Mouse (Mus musculus) left cerebral cortex, postnatal 10 days (tissue): ENCODE measurements around the gene Tasp1. TPM values are rescaled to one million over a fixed set of nuclear protein-coding genes. Genes with fewer than 3 reads are reported as not detected.
"Not testable (repeated sequence)": the region's sequence is repeated elsewhere in the genome, so short reads cannot be mapped to it uniquely, and the experiment has no call there.

Experiments
- DNase-seq, 2 experiments: peaks; one replicate each; pipeline ENCODE4 v3.0.0; 2021 to 2022; ENCODE audit warnings: low spot score in 2 of 2, mixed read lengths in 1 of 2; ENCODE audit errors: extremely low spot score in 1 of 2
- intact Hi-C: fragments of 180-260 bp; cut with DNase I; formaldehyde crosslinking; loops from one replicate; pipeline ENCODE4 v1.15.1; 2025
- total RNA-seq, 2 experiments: library from RNA; stranded (reverse); gene quantifications; 2 replicates each; pipeline ENCODE4 v1.2.3; 2021

The Tasp1 gene
- total RNA-seq, 2 experiments from 2014 or later: 34.7 to 36.5 TPM

DNA sequence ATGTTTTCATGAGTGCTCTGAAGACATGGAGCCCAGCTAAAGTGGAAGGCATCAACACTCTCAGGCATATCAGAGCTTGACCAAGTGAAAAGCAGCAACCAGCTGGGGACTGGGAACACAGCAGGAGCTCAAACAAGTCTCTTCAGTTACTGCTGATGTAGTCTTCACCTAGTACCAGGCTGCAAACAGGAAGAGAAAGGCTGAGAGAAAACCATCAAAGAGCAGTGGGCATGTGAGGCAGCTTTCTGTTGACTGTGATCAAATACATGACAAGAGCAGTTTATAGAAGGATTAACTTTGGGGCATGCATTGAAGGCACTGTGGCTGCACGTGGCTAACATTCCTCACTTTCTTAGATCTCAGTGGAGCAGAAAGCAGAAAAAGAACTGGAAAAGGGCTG is 141.7 kb downstream of the Tasp1 start:
- intact Hi-C loops: no loop called here
- no peak for DNase-seq

DNA sequence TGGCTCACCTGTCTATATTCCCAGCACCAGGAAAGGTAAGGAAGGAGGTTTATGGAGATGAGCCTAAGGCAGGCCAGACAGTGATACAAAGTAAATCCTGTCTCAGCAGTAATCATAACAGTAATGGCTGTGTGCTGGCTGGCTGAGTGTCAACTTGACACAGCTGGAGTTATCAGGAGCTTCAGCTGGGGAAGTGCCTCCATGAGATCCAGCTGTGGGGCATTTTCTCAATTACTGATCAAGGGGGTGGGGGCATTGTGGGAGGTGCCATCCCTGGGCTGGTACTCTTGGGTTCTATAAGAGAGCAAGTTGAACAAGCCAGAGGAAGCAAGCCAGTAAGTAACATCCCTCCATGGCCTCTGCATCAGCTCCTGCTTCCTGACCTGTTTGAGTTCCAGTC is 145.2 kb downstream of the Tasp1 start:
- DNase-seq, intact Hi-C loops: not testable (repeated sequence)

GRCm38 (mm10) chr2:139919757-139920156 is 146.8 kb downstream of the Tasp1 start:
- no peak for DNase-seq
- intact Hi-C loops: no loop called here

DNA sequence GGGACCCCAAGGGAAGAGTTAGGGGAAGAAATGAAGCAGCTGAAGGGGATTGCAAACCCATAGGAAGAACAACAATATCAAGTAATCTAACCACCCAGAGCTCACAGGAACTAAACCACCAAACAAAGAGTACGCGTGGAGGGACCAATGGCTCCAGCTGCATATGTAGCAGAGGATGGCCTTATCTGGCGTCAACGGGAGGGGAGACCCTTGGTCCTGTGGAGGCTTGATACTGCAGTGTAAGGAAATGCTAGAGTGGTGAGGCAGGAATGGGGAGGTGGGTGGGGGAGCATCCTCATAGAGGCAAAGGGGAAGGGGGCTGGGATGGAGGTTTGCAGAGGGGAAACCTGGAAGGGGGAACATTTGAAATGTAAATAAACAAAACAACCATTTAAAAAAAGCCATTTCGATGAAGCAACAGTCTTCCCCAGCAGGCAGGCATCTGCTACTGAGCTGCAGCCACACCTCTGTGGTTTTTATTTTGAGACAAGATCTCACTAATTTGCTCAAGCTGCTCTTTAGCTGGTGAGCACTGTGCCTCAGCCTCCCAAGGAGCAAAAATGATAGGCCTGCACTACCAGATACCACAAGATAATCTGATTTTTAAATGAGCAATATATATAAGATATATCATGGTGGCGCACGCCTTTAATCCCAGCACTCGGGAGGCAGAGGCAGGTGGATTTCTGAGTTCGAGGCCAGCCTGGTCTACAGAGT is 160.0 kb downstream of the Tasp1 start:
- intact Hi-C loops: no loop called here
- no peak for DNase-seq

DNA sequence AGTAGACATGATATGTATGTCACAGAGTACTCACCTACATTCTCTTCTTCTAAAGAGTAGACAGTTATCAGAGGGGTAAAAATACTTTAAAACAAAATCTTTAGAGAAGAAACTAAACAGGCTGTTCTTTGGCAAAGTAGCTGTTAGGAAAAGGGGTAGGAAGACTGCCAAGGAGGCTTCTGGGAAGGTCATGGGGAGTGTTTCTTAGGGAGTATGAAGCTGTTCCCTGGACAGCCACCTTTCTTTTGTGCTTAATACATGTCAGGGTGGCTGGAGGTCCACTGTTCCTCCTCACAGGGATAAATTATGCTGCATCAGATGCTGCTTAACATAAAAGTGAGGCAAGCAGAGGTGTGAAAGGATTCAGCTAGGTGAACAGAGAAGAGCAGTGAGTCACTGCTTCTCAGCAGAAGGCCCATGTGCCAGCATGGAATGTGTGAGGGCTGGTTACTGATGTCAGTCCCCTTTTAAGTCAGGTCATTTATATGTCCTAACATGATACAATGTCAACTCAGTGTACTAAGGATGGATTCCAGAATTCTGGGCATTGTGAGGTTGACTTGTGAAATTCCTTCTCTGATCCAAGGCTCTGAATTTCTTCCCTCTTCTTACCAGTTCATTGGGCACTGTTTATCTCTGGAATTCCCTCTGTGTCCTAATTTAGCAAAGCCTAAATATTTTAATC is 175.1 kb downstream of the Tasp1 start:
- intact Hi-C loops: no loop called here
- no peak for DNase-seq

GRCm38 (mm10) chr2:139884264-139884637 is 182.4 kb downstream of the Tasp1 start:
- intact Hi-C loops: no loop called here
- DNase-seq: no peak

- intact Hi-C loops: no loop called here
Observed at GRCm38 (mm10) chr2:139883581-139884263, 182.9 kb downstream of the Tasp1 start.

GRCm38 (mm10) chr2:139878052-139878621 is 188.5 kb downstream of the Tasp1 start:
- peak in 1 of 2 experiments; percentile 22 for DNase-seq
- intact Hi-C loops: no loop called here

More at GRCm38 (mm10) chr2:139883581-139884263, 182.9 kb downstream of the Tasp1 start:
- no peak for DNase-seq

- no peak for DNase-seq
- intact Hi-C loops: no loop called here
Observed at GRCm38 (mm10) chr2:139875876-139876275, 190.7 kb downstream of the Tasp1 start.

- intact Hi-C loops: no loop called here
- no peak for DNase-seq
Observed at GRCm38 (mm10) chr2:139874173-139874572, 192.4 kb downstream of the Tasp1 start.

DNA sequence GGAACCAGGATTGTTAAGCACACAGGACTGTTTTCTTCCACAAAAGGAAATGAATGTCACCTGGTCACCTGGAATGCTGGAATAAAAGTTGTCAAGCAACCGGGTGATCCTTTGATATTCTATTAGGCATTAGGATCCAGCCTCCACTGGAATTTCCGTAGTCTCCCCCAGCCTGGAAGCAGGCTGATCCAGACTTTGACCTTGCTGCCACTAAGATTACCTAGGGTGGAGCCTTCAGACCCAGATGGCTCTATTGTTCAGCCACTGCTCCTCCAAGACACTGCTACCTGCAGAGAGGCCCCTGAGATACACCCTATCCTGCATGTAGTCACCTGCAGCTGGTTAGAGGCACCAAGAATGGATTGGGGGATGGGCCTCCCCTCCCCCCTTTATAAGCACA is 192.8 kb downstream of the Tasp1 start:
- intact Hi-C loops: no loop called here
- no peak for DNase-seq

DNA sequence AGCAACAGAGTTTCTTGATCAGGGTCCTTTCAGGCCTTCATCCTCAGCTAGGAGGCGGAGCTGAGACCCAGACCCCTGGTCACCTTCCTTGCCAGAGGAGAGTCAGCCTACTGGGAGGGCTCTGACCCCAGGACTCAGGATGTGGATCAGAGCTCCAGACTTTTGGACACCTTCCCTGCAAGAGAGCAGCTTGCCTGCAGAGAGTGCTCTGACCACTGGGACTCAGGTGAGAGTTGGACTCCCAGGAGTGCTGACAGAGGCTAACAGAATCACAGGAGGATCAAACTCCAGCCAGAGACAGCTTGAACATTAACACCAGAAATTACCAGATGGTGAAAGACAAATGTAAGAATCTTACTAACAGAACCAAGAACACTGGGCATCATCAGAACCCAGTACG is 197.5 kb downstream of the Tasp1 start:
- DNase-seq, intact Hi-C loops: not testable (repeated sequence)

GRCm38 (mm10) chr2:139863396-139863795 is 203.2 kb downstream of the Tasp1 start:
- DNase-seq, intact Hi-C loops: not testable (repeated sequence)

DNA sequence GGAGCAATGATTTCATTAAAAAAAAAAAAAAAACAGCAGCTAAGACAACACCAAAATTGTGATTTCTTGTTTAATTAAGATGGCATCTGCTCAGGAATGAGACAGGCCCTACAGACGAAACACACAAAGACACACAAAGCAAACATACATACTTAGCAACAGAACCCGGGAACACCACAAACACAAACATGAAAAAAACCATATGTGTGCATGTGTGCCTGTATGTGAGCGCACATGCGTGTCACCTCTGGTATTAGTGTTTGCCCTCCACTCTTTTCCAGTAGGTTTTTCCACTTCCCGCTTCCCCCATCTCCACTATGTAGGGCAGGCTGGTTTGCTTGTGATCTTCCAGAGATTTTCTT is 206.5 kb downstream of the Tasp1 start:
- no peak for DNase-seq
- intact Hi-C loops: no loop called here

- intact Hi-C loops: no loop called here
- no peak for DNase-seq
Observed at GRCm38 (mm10) chr2:139859424-139860132, 207.0 kb downstream of the Tasp1 start.

DNA sequence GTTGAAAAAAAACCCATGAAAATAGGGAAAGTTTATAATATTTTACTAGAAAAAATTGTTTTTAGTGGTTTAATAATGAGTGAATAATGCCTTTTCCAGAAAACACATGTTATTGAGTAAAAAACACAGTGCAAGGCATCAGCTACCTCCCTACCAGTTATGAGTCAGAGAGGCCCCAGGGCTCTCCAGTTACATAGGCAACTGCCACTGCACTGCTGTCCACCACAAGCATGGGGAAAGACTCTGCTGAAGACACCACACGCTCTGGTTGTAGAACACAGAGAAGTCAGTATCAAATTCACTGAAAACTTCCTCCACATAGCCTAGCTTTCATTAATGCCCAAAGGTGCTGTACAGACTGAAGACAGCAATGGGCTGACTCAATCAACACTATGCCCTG is 217.0 kb downstream of the Tasp1 start:
- DNase-seq: no peak
- intact Hi-C loops: no loop called here

GRCm38 (mm10) chr2:139841359-139841758 is 225.2 kb downstream of the Tasp1 start:
- DNase-seq: no peak
- intact Hi-C loops: no loop called here

DNA sequence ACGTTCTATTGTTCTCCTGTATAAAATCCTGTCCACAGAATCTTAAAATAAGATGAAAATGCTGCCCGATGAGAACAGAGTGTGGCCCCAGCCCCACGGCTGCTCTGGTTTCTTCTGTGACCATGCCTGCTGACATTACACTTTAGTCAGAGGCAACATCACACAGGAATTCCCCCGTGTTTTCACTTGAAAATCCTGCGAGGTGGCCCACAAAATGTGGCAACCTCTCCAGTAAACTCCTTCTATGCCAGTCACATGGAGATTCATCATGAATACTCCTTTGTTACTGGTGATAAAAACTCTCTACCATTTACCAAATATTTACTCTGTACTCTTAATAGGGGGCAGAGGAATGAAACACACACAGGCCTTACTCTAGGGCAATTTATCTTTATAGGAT is 225.7 kb downstream of the Tasp1 start:
- intact Hi-C loops: no loop called here
- no peak for DNase-seq
